Mouse (Mus musculus): Measurements from ENCODE around the gene Mettl1.
"Not testable (repeated sequence)": the region's sequence is repeated elsewhere in the genome, so short reads cannot be mapped to it uniquely, and the experiment has no call there.

The Mettl1 gene

DNA sequence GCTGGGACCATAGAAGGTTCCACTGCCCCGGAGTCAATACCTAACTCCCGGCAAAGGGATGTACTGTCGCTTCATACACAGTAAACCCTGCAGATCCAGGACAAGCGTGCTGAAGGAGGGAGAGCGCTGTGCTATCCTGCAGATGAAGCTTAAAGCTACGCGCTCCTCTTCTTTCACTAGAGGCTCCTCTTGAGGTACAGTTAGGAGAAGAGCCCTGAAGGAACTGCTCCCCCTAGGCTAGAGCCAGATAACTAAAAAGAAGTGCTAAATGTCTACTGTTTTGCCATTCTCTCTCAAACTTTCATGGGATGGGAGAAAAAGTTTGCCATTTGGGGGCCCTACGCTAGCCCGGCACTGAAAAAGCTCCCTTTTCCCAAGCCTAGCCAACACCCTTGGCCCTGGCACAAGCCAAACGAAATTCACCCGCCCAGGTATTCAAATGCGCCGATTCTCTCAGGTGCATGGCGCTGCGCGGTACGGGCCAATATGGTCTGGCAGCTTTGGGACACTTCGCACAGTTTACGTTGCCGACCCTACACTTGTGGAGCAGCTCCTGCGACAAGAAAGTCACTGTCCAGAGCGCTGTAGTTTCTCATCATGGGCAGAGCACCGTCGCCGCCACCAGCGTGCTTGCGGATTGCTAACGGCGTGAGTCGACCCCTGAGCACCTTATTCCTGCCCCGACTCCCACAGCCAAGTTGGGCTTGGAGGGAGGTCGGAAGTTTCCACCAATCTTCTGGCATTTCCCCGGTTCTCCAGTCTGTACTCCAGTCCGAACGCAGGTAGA, 7.6 kb downstream of the Mettl1 start:
- peak; percentile 33 to 49 for DNase-seq

DNA sequence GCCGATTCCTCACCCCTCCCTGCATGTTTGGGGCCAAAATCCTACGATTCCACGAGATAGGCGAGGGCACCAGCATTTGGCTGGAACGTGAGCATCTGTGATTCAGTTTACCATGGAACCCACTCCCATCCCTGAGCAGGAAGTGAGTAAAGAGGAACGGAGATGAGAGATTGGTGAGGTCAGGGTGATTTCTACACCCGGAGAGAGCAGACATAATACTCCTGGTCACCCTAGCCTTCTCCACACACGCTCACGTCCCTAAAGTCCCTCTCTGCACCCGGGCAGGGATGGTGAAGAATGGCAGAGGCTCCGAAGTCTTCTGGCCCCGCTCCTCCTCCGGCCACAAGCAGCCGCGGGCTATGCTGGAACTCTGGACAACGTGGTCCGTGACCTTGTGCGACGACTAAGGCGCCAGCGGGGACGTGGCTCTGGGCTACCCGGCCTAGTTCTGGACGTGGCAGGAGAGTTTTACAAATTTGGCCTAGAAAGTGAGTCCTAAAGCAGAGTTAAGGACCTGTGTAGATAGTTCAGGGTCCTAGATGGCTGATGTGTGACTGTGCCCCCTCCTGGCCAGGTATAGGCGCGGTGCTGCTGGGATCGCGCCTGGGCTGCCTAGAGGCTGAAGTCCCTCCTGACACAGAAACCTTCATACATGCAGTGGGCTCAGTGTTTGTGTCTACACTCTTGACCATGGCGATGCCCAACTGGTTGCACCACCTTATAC, 8.3 kb downstream of the Mettl1 start:
- peak; percentile 43 to 57 for DNase-seq

DNA sequence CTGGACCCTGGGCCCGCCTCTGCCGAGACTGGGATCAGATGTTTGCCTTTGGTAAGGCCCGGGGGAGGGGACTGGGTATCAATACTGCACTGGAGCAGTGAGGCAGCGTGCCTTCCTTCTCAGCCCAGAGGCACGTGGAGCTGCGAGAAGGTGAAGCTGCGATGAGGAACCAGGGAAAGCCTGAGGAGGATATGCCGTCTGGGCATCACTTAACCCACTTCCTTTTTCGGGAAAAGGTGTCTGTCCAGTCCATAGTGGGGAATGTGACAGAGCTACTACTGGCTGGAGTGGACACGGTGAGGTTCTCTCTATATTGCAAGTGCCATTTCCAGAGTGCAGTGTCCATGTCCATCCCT, 8.9 kb downstream of the Mettl1 start:
- no peak for DNase-seq

DNA sequence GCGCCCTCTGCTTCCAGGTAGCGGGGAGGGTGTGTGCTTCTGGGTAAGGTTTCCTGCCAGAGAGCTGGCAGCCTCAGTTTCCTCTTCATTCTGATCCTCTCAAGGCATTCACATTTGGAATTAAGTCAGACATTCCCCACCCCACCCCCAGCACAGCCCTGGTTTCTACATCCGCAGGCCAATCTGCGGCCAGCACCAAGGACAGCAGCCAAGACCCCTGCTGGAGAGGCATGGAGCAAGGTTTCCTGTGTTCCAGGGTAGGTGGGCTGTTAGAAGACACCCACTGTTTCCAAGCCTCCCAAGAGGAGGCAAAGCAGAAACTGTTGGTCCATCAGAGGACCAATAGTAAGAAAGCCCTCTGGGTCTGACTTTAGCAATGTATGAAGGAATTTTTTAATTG, 13.4 kb downstream of the Mettl1 start:
- no peak for DNase-seq

DNA sequence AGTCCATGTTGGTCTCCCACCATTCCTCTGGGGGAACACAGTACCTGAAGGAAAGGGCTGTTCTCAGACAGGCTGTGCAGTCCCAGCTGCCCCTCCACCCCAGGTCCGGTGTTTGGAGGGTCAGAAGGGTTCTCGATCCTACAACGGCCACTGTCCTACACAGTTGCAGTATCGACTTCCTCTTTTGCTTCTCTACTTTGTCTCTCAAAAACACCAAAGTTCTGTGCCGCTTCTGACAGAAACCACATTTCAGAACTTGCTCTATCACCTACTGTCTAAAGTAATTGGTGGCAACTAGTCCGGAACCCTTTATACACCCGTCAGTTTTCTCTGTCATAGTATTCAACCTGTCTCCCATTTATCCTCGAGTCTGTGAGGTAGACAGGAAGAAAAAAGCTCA, 14.2 kb downstream of the Mettl1 start:
- no peak for DNase-seq

DNA sequence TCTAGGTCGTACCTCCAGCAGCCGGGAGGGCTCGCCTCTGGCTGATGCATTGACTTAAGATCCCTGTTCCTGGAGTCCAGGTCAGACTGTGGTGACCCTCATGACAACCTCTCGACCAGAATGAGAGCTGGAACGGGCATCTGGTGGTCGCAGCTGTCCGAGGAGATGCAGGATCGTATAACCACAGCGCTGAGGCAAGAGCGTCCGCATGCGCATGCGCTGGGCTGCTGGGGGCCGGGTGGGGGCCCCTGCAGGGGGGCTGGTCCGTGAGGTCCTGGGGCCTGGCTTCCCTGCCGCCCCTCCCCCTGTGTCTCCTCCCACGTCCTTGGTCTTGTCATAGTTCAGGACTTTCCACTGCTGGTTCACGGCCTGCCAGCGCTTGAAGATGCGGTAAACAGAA, 15.3 kb downstream of the Mettl1 start:
- DNase-seq: no peak

DNA sequence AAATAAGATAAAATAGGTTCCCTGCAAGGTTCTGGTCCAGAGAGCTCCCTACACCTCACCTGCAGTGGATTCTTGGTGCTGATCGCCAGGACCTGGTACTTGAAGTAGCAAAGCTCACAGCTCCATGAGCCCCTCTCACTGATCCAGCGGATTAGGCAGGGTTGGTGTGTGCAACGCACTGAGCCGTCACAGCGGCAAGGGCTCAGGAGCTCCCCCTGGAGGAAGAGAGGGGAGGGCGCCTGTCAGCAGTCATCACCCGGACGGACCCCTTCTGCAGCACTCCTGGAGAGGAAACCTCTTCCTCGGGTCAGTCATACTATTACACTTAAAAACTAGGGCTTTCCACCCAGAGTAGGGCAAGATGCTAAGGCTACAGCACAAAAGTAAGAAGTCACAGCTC, 16.9 kb downstream of the Mettl1 start:
- DNase-seq: peak; percentile 81 to 83

DNA sequence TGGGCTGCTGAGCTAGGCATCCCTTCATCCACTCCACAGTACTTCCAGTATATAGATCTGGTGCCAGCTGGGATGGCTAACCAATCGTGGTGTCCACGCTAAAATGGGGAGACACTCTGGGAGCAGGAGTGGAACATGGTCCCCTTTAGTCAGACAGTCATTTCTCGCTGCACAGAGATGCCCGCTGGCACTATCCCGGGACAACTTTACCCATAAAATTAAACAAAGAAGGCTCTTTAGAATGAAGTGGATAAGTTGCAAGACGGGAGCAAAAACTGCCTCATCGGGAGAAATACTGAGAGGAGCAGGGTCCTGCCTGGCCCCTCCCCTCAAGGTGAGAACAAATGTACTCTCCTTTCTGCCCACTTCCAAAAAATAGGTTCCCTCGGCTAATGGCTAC, 17.5 kb downstream of the Mettl1 start:
- no peak for DNase-seq

DNA sequence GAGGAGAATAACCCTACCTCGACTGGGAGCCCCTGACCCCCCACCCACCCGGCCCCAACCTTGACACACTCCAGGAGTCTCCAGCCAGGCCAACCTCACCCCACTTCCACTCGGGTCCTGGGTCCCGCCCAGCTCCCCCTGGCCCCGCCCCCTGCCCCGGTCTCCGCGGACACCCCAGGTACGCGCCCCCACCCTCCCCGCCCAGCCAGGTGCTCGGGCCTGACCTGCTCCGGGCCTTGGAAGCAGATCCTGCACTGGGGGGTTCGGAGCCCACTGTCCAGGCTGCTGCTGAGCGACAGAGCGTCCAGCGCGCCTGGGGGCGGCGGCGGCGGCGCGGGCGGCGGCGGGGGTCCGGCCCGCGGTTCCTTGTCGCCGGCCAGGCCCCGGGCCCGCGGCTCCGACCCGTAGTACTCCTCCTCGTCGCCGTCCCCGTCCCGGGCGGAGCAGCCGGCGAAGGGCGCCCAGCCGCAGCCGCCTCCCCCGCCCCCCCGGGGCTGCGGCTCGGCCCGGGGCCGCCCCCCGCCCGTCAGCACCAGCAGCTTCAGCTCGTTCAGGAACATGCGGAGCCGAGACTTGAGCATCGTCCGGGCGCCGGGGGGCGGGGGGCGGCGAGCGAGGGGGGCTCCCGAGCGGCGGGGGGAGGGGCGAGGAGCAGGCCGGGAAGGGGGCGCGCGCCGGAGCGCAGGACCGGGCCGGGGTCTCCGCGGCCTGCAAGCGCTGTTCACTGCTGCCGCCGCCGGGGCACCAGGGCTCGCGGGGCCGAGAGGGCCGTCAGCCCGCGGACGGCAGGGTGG, 18.2 kb downstream of the Mettl1 start:
- DNase-seq: peak in 1 of 2 experiments; percentile 57

DNA sequence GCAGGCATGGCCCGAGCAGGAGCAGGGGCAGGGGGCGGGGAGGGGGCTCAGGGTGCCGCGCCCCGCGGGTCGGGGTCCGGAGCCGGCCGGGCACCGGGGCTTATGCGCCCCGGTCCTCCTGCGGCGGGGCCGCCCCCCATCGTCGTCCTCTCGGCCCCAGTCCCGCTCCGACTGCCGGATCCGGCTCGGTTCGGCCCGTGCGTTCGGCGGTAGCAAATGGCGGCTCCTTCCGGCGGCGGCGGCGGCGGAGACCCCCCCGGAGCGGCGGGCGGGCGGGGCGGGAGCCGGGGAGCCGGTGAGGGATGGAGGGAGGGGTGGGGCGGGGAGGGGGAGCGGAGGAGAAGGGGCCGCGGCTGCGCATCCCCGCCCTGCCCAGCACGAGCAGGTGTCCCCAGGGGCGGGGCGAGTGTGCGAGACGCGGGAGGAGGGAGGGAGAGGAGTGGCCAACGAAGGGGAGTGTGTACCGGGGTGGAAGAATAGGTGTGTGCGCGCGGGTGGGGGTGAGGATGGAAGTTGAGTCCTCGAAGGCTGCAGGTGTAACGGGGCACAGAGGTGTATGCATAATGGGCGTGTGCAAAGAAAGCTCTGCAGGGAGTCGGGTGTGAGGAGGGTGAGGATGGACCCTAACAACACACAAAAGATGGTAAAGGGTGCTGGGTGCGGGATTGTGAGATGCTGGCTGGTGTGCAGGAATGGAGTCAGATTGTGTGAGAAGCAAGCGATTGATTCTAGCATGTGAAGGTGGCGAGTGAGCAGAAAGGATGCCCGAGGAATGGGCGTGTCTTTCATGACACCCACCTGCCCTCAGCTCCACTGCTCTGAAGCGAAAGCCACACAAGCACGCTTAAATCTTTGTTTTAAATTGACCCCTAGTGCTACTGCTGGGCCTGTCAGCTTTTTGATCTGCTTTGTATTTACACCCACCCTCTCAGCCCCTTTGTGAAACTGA, 19.0 kb downstream of the Mettl1 start, which contains the start of gene March9:
March9 (minus strand) TSS at position 217 of the 949 bp plus-strand sequence.
- DNase-seq: peak; percentile 85 to 95

DNA sequence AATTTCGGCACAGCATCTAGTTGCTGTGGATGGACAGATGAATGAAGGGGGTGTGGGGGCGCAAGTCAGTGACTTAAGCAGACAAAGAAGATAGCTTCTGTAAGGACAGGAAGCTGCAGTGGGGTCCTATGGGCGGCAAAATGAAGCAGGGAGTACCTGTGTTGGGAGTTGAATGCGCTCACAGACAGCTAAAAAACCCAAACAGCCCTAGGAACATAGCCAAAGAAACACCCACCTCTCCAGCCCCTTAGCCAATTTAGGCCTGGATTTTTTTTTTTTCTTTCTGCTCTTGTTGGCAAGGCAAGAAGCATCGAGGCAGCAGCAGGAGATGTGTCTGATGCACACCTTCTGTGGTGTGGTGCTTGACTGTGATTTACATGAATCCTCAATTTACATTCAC, 19.9 kb downstream of the Mettl1 start:
- DNase-seq: peak in 1 of 2 experiments; percentile 30

DNA sequence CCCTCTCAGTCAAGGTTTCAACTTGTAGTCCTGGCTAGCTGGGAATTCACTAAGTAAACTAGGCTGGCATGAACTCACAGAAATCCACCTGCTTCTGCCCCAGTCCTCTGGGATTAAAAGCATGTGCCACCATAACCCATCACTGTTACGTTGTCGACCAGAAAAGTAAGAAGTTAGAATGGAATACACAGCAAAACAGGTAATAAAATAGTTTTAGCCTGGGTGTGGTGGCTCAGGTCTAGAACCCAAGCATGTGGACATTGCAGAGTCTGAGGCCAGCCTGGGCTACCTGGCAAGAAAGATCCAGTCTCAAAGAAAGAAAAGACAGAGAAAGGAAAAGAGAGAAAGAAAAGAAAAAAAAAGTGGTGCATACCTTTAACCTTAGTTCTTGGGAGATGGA, 20.3 kb downstream of the Mettl1 start:
- no peak for DNase-seq

DNA sequence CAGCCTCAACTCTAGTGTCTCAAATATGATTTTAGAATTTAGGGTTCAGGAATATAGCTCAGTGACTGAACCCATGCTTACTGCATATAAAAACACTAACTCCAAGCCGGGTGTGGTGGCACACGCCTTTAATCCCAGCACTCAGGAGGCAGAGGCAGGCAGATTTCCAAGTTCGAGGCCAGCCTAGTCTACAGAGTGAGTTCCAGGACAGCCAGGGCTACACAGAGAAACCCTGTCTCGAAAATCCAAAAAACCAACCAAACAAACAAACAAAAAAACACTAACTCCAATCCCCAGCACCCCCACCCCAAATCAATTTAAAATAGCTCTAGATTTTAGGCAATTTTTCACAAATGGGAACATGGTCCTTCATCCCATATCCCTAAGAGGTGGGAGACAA, 20.9 kb downstream of the Mettl1 start:
- DNase-seq: not testable (repeated sequence)

DNA sequence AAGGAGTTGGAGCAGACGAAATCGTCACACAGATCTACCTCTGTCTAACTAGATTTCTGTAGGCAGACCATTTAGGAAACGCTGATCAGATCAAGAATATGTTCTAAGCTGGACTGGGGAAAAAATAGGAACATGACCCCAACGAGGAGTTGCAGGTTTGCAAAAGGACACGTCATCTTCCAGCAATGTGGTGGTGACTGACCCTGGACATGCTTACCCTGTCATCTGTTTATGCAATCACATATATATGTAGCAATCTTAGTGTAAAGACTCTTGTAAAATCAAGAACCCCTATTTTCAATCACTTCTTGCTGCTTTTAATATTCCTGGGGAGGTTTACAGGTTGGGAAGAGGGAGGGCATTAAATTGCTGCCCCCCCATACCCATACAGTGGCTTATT, 21.3 kb downstream of the Mettl1 start:
- DNase-seq: no peak

DNA sequence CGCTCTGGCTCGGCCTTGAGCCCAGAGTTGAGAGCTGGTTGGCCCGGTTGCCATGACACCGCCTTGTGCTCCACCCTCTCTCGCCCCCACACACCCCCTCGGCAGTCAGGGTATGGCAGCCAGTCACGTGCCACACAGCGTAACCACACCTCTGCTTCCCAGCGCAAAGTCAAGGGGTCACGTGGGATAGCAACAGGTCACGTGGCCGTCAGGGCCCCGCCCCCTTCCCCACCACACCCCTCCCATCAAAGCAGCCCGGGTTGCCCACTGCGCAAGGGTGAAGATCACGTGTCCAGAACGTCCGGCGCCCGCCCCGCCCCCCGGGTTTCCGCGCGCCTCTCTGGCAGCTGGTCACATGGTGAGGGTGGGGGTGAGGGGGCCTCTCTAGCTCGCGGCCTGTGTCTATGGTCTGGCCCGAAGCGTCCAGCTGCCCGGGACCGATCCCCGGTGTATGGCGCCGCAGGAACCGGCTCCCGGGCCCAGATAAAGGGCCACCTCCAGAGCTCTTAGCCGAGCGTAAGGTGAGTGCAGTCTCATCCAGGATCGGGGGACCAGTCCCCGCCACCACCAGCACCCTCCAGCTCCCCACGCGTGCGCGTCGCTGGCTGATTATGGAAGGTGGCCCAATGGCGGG, 22.1 kb downstream of the Mettl1 start, which contains the start of gene Cdk4:
Cdk4 (plus strand) TSS at position 296 of the 634 bp plus-strand sequence.
- peak; percentile 98 to 99 for DNase-seq

DNA sequence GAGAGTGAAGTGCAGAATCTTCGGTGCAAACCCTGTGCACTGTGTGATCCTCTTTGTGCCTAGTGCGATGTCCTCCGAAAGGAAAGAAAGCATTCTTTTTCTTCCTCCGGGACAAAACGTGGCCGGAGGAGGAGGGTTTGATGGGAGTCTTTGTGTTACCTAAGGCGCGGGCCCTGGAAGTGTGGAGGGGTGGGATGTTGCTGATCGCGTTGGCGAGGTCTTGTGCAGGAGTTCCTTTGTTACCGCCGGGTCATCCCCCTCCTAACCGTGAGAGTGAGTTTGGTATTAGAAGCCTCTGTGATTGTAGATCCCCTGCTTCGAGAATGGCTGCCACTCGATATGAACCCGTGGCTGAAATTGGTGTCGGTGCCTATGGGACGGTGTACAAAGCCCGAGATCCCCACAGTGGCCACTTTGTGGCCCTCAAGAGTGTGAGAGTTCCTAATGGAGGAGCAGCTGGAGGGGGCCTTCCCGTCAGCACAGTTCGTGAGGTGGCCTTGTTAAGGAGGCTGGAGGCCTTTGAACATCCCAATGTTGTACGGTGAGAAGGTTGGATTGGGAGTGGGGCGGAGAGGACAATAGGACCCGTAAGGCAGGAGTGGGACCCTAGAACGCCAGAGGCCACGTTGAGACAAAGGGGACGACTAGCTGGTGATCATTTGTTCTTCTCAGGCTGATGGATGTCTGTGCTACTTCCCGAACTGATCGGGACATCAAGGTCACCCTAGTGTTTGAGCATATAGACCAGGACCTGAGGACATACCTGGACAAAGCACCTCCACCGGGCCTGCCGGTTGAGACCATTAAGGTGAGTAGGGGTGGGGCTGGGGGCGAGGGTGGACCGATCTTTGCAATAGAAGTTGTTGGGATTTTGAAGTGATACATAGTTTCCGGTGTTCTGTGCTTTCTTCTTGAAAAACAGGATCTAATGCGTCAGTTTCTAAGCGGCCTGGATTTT, 23.0 kb downstream of the Mettl1 start:
- peak in 1 of 2 experiments; percentile 50 for DNase-seq

DNA sequence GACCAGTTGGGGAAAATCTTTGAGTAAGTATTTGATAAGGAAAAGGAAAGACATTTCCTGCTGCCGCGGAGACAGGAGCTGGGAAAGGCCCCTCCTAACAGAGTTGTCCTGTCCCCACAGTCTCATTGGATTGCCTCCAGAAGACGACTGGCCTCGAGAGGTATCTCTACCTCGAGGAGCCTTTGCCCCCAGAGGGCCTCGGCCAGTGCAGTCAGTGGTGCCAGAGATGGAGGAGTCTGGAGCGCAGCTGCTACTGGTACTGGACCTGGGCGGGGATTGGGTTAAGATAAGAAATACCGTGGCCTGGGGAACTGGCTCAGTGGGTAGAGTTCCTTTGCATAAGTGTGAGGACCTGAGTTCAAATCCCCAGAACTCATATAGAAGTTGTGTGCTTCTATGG, 24.8 kb downstream of the Mettl1 start:
- peak in 1 of 2 experiments; percentile 73 for DNase-seq

DNA sequence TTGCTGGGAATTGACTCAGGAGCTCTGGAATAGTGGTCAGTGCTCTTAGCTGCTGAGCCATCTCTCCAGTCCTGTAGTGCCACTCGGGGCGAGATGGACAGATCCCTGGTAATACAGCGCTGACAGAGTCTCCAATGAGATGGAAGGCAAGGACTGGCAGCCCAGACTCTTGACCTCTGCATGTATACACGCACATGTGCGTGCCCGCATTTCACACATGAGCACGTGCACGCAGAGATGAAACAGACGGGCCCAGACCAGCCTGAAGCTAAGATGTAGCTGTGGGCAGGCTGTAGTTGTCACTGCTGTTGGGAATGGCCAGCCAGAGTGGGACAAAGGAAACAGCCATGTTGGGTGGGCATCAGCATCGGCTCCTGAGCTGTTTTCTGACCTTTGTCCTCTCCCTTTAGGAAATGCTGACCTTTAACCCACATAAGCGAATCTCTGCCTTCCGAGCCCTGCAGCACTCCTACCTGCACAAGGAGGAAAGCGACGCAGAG, 25.4 kb downstream of the Mettl1 start:
- no peak for DNase-seq

DNA sequence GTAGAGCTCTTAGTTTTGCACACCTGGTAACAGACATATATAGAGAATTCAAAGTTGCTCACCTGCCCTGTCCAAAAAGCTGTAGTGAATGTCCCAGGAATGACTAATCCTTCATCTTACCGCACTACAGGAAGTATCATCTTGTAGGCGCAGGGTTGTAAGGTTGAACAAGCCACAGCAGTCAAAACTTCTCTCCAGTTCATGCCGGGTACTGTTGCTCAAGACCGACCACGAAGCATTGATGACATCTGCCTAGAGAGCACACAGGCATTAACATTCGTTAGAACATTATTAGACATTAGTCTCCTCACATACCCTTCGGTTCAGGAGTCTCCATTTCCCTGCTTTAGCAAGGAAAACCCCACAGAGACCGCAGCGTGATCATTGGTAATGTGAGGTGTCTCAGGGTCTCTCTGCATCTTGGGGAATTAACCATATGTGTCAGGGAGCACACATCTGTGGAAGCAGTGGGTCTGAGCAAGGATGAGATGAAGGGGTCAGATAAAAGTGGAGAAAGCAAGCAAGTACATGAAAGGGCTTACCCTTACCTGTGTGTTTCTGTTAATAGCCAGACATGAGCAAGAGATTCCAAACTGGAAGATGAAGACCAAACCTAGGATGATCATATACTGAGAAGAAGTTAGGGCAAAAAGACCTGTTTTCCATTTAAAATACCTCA, 27.3 kb downstream of the Mettl1 start:
- no peak for DNase-seq

All from kidney, postnatal 25 days (tissue).